Mouse (Mus musculus) MEL (cell line): ENCODE measurements around the gene Cnot6l. TPM values are rescaled to one million over a fixed set of nuclear protein-coding genes. Genes with fewer than 3 reads are reported as not detected.

ENCODE experiments used
- DNase-seq: peaks from one replicate; pipeline ENCODE4 v3.0.0; 2011; ENCODE audit warnings: low read depth, low spot score
- H3K27ac ChIP-seq: 2 replicates; pipeline ENCODE4 v1.5.1; 2012; ENCODE audit warnings: low read depth, mild to moderate bottlenecking, control low read depth, low read length, moderate library complexity; ENCODE audit not compliant: control insufficient read depth
- H3K27me3 ChIP-seq, 2 experiments: fragments of 150-350 bp in 1 of 2; sonication (generic) in 1 of 2; 2 replicates each; pipeline ENCODE4 v1.6.1; 2012; ENCODE audit warnings: low read length in 2 of 2, mild to moderate bottlenecking in 2 of 2, improper control_type of control experiment in 1 of 2, moderate library complexity in 1 of 2; ENCODE audit not compliant: insufficient read depth in 2 of 2, control insufficient read depth in 1 of 2
- H3K36me3 ChIP-seq, 2 experiments: 2 replicates each; pipeline ENCODE4 v1.6.1; 2012 to 2014; ENCODE audit warnings: low read length in 2 of 2, improper control_type of control experiment in 1 of 2, inconsistent platforms in 1 of 2, mild to moderate bottlenecking in 1 of 2; ENCODE audit not compliant: insufficient read depth in 2 of 2, control insufficient read depth in 1 of 2
- H3K4me1 ChIP-seq, 2 experiments: fragments of 150-350 bp in 1 of 2; sonication (generic) in 1 of 2; 2 replicates each; pipeline ENCODE4 v1.6.1; 2012; ENCODE audit warnings: low read length in 2 of 2, improper control_type of control experiment in 1 of 2, mild to moderate bottlenecking in 1 of 2; ENCODE audit not compliant: insufficient read depth in 2 of 2, control insufficient read depth in 1 of 2
- H3K4me3 ChIP-seq, 2 experiments: fragments of 150-350 bp in 1 of 2; sonication (generic) in 1 of 2; 2 replicates each; pipeline ENCODE4 v1.5.1; 2012; ENCODE audit warnings: low read depth in 2 of 2, low read length in 2 of 2, mild to moderate bottlenecking in 2 of 2, moderate library complexity in 2 of 2, control low read depth in 1 of 2, improper control_type of control experiment in 1 of 2; ENCODE audit not compliant: control insufficient read depth in 1 of 2, insufficient read depth in 1 of 2
- H3K79me2 ChIP-seq: 2 replicates; pipeline ENCODE4 v1.6.1; 2012; ENCODE audit warnings: mild to moderate bottlenecking, low read length, moderate library complexity; ENCODE audit not compliant: control insufficient read depth, poor library complexity, insufficient read depth
- H3K9ac ChIP-seq: 2 replicates; pipeline ENCODE4 v1.6.1; 2012; ENCODE audit warnings: low read depth, mild to moderate bottlenecking, control low read depth, low read length, moderate library complexity; ENCODE audit not compliant: control insufficient read depth, poor library complexity, severe bottlenecking
- H3K9me3 ChIP-seq: fragments of 150-350 bp; sonication (generic); replicated peaks from 2 replicates; pipeline ENCODE4 v1.6.1; 2012; ENCODE audit warnings: mild to moderate bottlenecking, low read length, improper control_type of control experiment, moderate library complexity; ENCODE audit not compliant: insufficient read depth
- BHLHE40 ChIP-seq: IDR thresholded peaks from 2 replicates; pipeline ENCODE4 v1.6.1; 2012; ENCODE audit warnings: low read depth, mild to moderate bottlenecking, inconsistent platforms, low read length, improper control_type of control experiment, borderline replicate concordance
- CHD1 ChIP-seq: IDR thresholded peaks from 2 replicates; pipeline ENCODE4 v1.6.1; 2012; ENCODE audit warnings: low read depth, mild to moderate bottlenecking, inconsistent platforms, low read length, improper control_type of control experiment
- CHD2 ChIP-seq: IDR thresholded peaks from 2 replicates; pipeline ENCODE4 v1.6.1; 2011; ENCODE audit warnings: low read length, improper control_type of control experiment
- CTCF ChIP-seq, 3 experiments: IDR thresholded peaks in 2 of 3; conservative IDR thresholded peaks in 1 of 3; 2 replicates each; pipeline ENCODE4 v1.5.1; 2011 to 2012; ENCODE audit warnings: low read length in 3 of 3, low read depth in 2 of 3, mild to moderate bottlenecking in 2 of 3, improper control_type of control experiment in 1 of 3, inconsistent platforms in 1 of 3, mixed read lengths in 1 of 3, moderate library complexity in 1 of 3; ENCODE audit not compliant: control insufficient read depth in 1 of 3, insufficient read depth in 1 of 3, poor library complexity in 1 of 3, severe bottlenecking in 1 of 3
- E2F4 ChIP-seq: IDR thresholded peaks from 2 replicates; pipeline ENCODE4 v1.6.1; 2011; ENCODE audit warnings: low read depth, low read length, improper control_type of control experiment, borderline replicate concordance
- ELF1 ChIP-seq: IDR thresholded peaks from 2 replicates; pipeline ENCODE4 v1.6.1; 2014; ENCODE audit warnings: low read depth, mild to moderate bottlenecking, inconsistent platforms, low read length, improper control_type of control experiment, moderate library complexity
- EP300 ChIP-seq, 2 experiments: IDR thresholded peaks; 2 replicates each; pipeline ENCODE4 v1.6.1; 2011; ENCODE audit warnings: improper control_type of control experiment in 2 of 2, low read length in 2 of 2, low read depth in 1 of 2, mild to moderate bottlenecking in 1 of 2
- ETS1 ChIP-seq: IDR thresholded peaks from 2 replicates; pipeline ENCODE4 v1.6.1; 2012; ENCODE audit warnings: low read depth, mild to moderate bottlenecking, inconsistent platforms, low read length, improper control_type of control experiment, moderate library complexity
- GABPA ChIP-seq: IDR thresholded peaks from 2 replicates; pipeline ENCODE4 v1.6.1; 2012; ENCODE audit warnings: low read depth, mild to moderate bottlenecking, inconsistent platforms, low read length, improper control_type of control experiment, moderate library complexity
- GATA1 ChIP-seq: IDR thresholded peaks from 2 replicates; pipeline ENCODE4 v1.6.1; 2011; ENCODE audit warnings: low read depth, low read length, improper control_type of control experiment
- HCFC1 ChIP-seq: IDR thresholded peaks from 2 replicates; pipeline ENCODE4 v1.6.1; 2012; ENCODE audit warnings: low read depth, mild to moderate bottlenecking, inconsistent platforms, low read length, improper control_type of control experiment, moderate library complexity
- JUND ChIP-seq: IDR thresholded peaks from 2 replicates; pipeline ENCODE4 v1.6.1; 2011; ENCODE audit warnings: low read depth, mild to moderate bottlenecking, improper control_type of control experiment, low read length
- KAT2A ChIP-seq: conservative IDR thresholded peaks from 2 replicates; pipeline ENCODE4 v1.6.1; 2012; ENCODE audit warnings: low read depth, low read length, improper control_type of control experiment, inconsistent platforms
- MAFK ChIP-seq: IDR thresholded peaks from 2 replicates; pipeline ENCODE4 v1.6.1; 2011; ENCODE audit warnings: low read depth, mild to moderate bottlenecking, low read length, improper control_type of control experiment, borderline replicate concordance
- MAX ChIP-seq: IDR thresholded peaks from 2 replicates; pipeline ENCODE4 v1.6.1; 2011; ENCODE audit warnings: low read length, improper control_type of control experiment
- MAZ ChIP-seq: IDR thresholded peaks from 2 replicates; pipeline ENCODE4 v1.6.1; 2012; ENCODE audit warnings: low read depth, mild to moderate bottlenecking, inconsistent platforms, low read length, improper control_type of control experiment
- MEF2A ChIP-seq: IDR thresholded peaks from 2 replicates; pipeline ENCODE4 v1.6.1; 2014; ENCODE audit warnings: low read depth, mild to moderate bottlenecking, inconsistent platforms, low read length, improper control_type of control experiment; ENCODE audit not compliant: poor library complexity, insufficient replicate concordance, severe bottlenecking; ENCODE audit errors: extremely low read depth
- MXI1 ChIP-seq: IDR thresholded peaks from 2 replicates; pipeline ENCODE4 v1.6.1; 2011; ENCODE audit warnings: mild to moderate bottlenecking, low read depth, low read length, improper control_type of control experiment
- MYB ChIP-seq: IDR thresholded peaks from 2 replicates; pipeline ENCODE4 v1.6.1; 2011; ENCODE audit warnings: mild to moderate bottlenecking, low read depth, low read length, improper control_type of control experiment
- MYC ChIP-seq: IDR thresholded peaks from 2 replicates; pipeline ENCODE4 v1.6.1; 2011; ENCODE audit warnings: low read depth, mild to moderate bottlenecking, low read length, improper control_type of control experiment, moderate library complexity
- NELFE ChIP-seq: IDR thresholded peaks from 2 replicates; pipeline ENCODE4 v1.6.1; 2011; ENCODE audit warnings: low read depth, low read length, improper control_type of control experiment
- NRF1 ChIP-seq: IDR thresholded peaks from 2 replicates; pipeline ENCODE4 v1.6.1; 2014; ENCODE audit warnings: low read depth, mild to moderate bottlenecking, inconsistent platforms, low read length, improper control_type of control experiment, moderate library complexity; ENCODE audit not compliant: poor library complexity, insufficient read depth, severe bottlenecking
- POLR2A ChIP-seq, 2 experiments: IDR thresholded peaks; 2 replicates each; pipeline ENCODE4 v1.6.1; 2011 to 2012; ENCODE audit warnings: low read length in 2 of 2, mild to moderate bottlenecking in 2 of 2, control low read depth in 1 of 2, improper control_type of control experiment in 1 of 2, low read depth in 1 of 2, moderate library complexity in 1 of 2; ENCODE audit not compliant: control insufficient read depth in 1 of 2, insufficient read depth in 1 of 2, poor library complexity in 1 of 2
- POLR2AphosphoS2 ChIP-seq: IDR thresholded peaks from 2 replicates; pipeline ENCODE4 v1.6.1; 2011; ENCODE audit warnings: low read length, improper control_type of control experiment
- POLR2AphosphoS5 ChIP-seq: IDR thresholded peaks from 2 replicates; pipeline ENCODE4 v1.6.1; 2012; ENCODE audit warnings: low read depth, borderline replicate concordance, mild to moderate bottlenecking, inconsistent platforms, low read length, moderate library complexity, mixed read lengths
- RCOR1 ChIP-seq: IDR thresholded peaks from 2 replicates; pipeline ENCODE4 v1.6.1; 2012; ENCODE audit warnings: low read depth, mild to moderate bottlenecking, inconsistent platforms, low read length, improper control_type of control experiment
- SIN3A ChIP-seq: IDR thresholded peaks from 2 replicates; pipeline ENCODE4 v1.6.1; 2012; ENCODE audit warnings: low read length, improper control_type of control experiment, inconsistent platforms
- SMC3 ChIP-seq: IDR thresholded peaks from 2 replicates; pipeline ENCODE4 v1.6.1; 2011; ENCODE audit warnings: low read depth, low read length, improper control_type of control experiment
- TAL1 ChIP-seq: IDR thresholded peaks from 2 replicates; pipeline ENCODE4 v1.6.1; 2012; ENCODE audit warnings: mild to moderate bottlenecking, inconsistent platforms, low read length, moderate library complexity, mixed read lengths
- TBP ChIP-seq: IDR thresholded peaks from 2 replicates; pipeline ENCODE4 v1.8.0; 2011; ENCODE audit warnings: low read depth, low read length, improper control_type of control experiment
- TCF12 ChIP-seq: IDR thresholded peaks from 2 replicates; pipeline ENCODE4 v1.6.1; 2014; ENCODE audit warnings: low read depth, mild to moderate bottlenecking, inconsistent platforms, low read length, improper control_type of control experiment, moderate library complexity
- UBTF ChIP-seq: IDR thresholded peaks from 2 replicates; pipeline ENCODE4 v1.6.1; 2012; ENCODE audit warnings: low read depth, mild to moderate bottlenecking, inconsistent platforms, low read length, improper control_type of control experiment, moderate library complexity, borderline replicate concordance; ENCODE audit not compliant: insufficient read depth
- USF1 ChIP-seq: IDR thresholded peaks from 2 replicates; pipeline ENCODE4 v1.6.1; 2014; ENCODE audit warnings: low read depth, mild to moderate bottlenecking, inconsistent platforms, low read length, improper control_type of control experiment, moderate library complexity
- ZC3H11A ChIP-seq: IDR thresholded peaks from 2 replicates; pipeline ENCODE4 v1.6.1; 2012; ENCODE audit warnings: low read depth, mild to moderate bottlenecking, inconsistent platforms, low read length, improper control_type of control experiment
- ZKSCAN1 ChIP-seq: IDR thresholded peaks from 2 replicates; pipeline ENCODE4 v1.6.1; 2012; ENCODE audit warnings: low read depth, mild to moderate bottlenecking, inconsistent platforms, low read length, improper control_type of control experiment, moderate library complexity
- ZMIZ1 ChIP-seq: IDR thresholded peaks from 2 replicates; pipeline ENCODE4 v1.6.1; 2012; ENCODE audit warnings: low read depth, mild to moderate bottlenecking, inconsistent platforms, low read length, improper control_type of control experiment, moderate library complexity
- ZNF384 ChIP-seq: IDR thresholded peaks from 2 replicates; pipeline ENCODE4 v1.6.1; 2012; ENCODE audit warnings: low read depth, mild to moderate bottlenecking, inconsistent platforms, low read length, improper control_type of control experiment
- polyA plus RNA-seq, 2 experiments: library from polyadenylated mRNA; stranded (reverse) in 1 of 2; unstranded in 1 of 2; fragments of >175 nt in 1 of 2; fragments of >200 nt in 1 of 2; gene quantifications; 2 replicates each; pipeline versions ENCODE4 v1.2.1 to v1.2.4; 2012; ENCODE audit warnings: low replicate concordance in 2 of 2, low read depth in 1 of 2; ENCODE audit not compliant: insufficient read length in 2 of 2, insufficient read depth in 1 of 2, missing spikeins in 1 of 2
- total RNA-seq: library from RNA; depleted of rRNA; stranded (reverse); fragments of 300-350 nt; gene quantifications from 2 replicates; pipeline ENCODE4 v1.2.3, GENCODE M21; 2012; rRNA removed

Gene Cnot6l
- 10.2 and 13.2 TPM in 2 replicates for total RNA-seq
- polyA plus RNA-seq = 10 to 100 TPM in 1 of 2 experiments, not detected in 1; 21.2 TPM

- Histone ChIP-seq H3K9ac (peak within 1 kb of the TSS; percentile 93), H3K79me2 (peaks cover 28% of the 10 kb centered on the region), H3K27ac (peak within 1 kb of the TSS; percentile 100), H3K4me1 (peaks cover 4 to 7% of the 10 kb centered on the region in 2 experiments; a peak in 3 of 4 replicates), H3K36me3 (peaks cover 0 to 16% of the 10 kb centered on the region in 2 experiments; a peak in 2 of 4 replicates), H3K27me3 (no peaks in the 10 kb centered on the region), H3K9me3 (no peaks in the 10 kb centered on the region), H3K4me3 (peak within 1 kb of the TSS; percentile 77 to 81)
- peak; percentile 92 for DNase-seq
- TF ChIP-seq HCFC1 (peak; percentile 15; the same call in 1 of the 2 replicates), JUND (no peak), MEF2A (no peak), KAT2A (no peak), CTCF (IDR thresholded peaks at IDR 0.05 in 2 of 3, conservative IDR thresholded peaks at IDR 0.05 in 1 of 3; ENCODE audit: control insufficient read depth in 1 of 3, insufficient read depth in 1 of 3, low read depth in 2 of 3, low read length in 3 of 3, poor library complexity in 1 of 3, severe bottlenecking in 1 of 3) (no peak), NRF1 (no peak), MXI1 (peak; percentile 87), USF1 (no peak), TBP (peak; percentile 55; the same call in 1 of the 2 replicates), BHLHE40 (peak; percentile 50; the same call in 1 of the 2 replicates), RCOR1 (peak; percentile 93), POLR2AphosphoS5 (0 out of 2 replicates have a peak, but pooled peaks have one; percentile 54), MAFK (no peak), TAL1 (peak; percentile 44), NELFE (peak; percentile 32), ELF1 (peak; percentile 73), CHD1 (no peak), POLR2AphosphoS2 (no peak), CHD2 (no peak), MYB (peak; percentile 79; the same call in 1 of the 2 replicates), EP300 (IDR thresholded peaks at IDR 0.05; ENCODE audit: low read depth in 1 of 2, low read length in 2 of 2) (peak; percentile 84 to 89), SMC3 (no peak), SIN3A (peak; percentile 86), GABPA (no peak), MAZ (no peak; the same call in 1 of the 2 replicates), UBTF (no peak), POLR2A (IDR thresholded peaks at IDR 0.05; ENCODE audit: control insufficient read depth in 1 of 2, insufficient read depth in 1 of 2, low read depth in 1 of 2, low read length in 2 of 2, poor library complexity in 1 of 2) (peak in 1 of 2 experiments; percentile 58; a peak in 2 of 4 replicates), ZMIZ1 (peak; percentile 79), ZKSCAN1 (no peak), E2F4 (no peak), ZC3H11A (no peak), GATA1 (peak; percentile 93), ZNF384 (peak; percentile 92), ETS1 (peak; percentile 98), TCF12 (peak; percentile 81), MYC (0 out of 2 replicates have a peak, but pooled peaks have one; percentile 31), MAX (peak; percentile 62; the same call in 1 of the 2 replicates)
Measured at GRCm38 (mm10) chr5:96164021-96164411, at the start of gene Cnot6l. Gene Cnot6l (minus strand): TSS chr5:96164171.
